In the genomic region with DNA sequence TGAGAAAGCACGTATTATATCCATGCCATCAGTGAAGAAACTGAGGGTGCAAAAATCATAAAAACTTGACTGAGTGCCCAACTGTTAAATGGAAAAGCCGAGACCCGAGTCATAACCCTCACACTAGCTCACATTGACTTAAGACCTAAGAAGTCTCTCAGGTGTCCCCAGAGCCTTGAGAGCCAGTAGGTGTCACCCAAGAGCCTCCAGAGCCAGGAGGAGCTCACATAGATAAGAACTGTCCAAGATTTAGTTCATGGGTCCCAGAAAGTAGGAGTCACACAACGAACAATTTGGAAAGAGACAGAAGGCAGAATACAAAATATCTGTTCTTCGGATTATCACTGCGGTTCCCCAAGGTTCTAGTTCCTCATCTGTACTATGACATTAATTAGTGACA, we compare ENCODE assay signal across 8 mouse cellular contexts. TPM values are rescaled to one million over a fixed set of nuclear protein-coding genes. Genes with fewer than 3 reads are reported as not detected.
DNase-seq lines count a peak whose midpoint lies in the region; ATAC-seq and TF ChIP-seq lines count a peak whose summit lies in the region.
"Had no signal": no experiment of that assay in that cellular context is flagged by ENCODE, and none has a peak within 500 bp of the region (broad histone marks: within the 10 kb centered on the region; RNA-seq: fewer than 3 reads in every experiment).

No protein-coding gene starts in this region.

- no peak overlapping the region for H3K9ac ChIP-seq in liver, adult 2 months (ENCODE audit: low read depth, low read length)
- H3K9ac ChIP-seq in liver, embryonic 12.5 days: no peak overlapping the region
- H3K9ac ChIP-seq in ES-E14 (ENCODE audit: insufficient read depth, low read depth, low read length, poor library complexity, severe bottlenecking): no peak overlapping the region
- no peak overlapping the region for H3K9ac ChIP-seq in lung, embryonic 14.5 days
- H3K9ac ChIP-seq: lung, embryonic 15.5 days had no signal

- TF ChIP-seq CTCF in liver, adult 2 months (IDR thresholded peaks at IDR 0.05; ENCODE audit: low read depth, low read length): peak; percentile 58
- TF ChIP-seq CTCF in lung, embryonic 14.5 days (IDR thresholded peaks at IDR 0.05; ENCODE audit: low read depth): peak; percentile 59

- H3K4me2 ChIP-seq in liver, embryonic 12.5 days: no peak overlapping the region
- H3K4me2 ChIP-seq in lung, embryonic 14.5 days: no peak overlapping the region
- H3K4me2 ChIP-seq: lung, embryonic 15.5 days had no signal

- in situ Hi-C loops in ES-E14 (cut with MboI; ENCODE audit: low sequenced_read_pairs in 2 of 2, unreplicated experiment in 2 of 2): no loop called here

- H3K27me3 ChIP-seq in liver, adult 2 months (ENCODE audit: control insufficient read depth, insufficient read depth, low read length): no peaks in the 10 kb centered on the region
- no peaks in the 10 kb centered on the region for H3K27me3 ChIP-seq in liver, embryonic 12.5 days (replicated peaks)
- H3K27me3 ChIP-seq in embryonic facial prominence, embryonic 10.5 days (replicated peaks; ENCODE audit: low read depth, poor library complexity, severe bottlenecking): no peaks in the 10 kb centered on the region
- no peaks in the 10 kb centered on the region for H3K27me3 ChIP-seq in lung, embryonic 14.5 days (ENCODE audit: insufficient read depth, low read length)
- H3K27me3 ChIP-seq: lung, embryonic 15.5 days had no signal

- H3K27ac ChIP-seq in liver, adult 2 months (replicated peaks; ENCODE audit: insufficient read depth, low read depth, low read length): no peak overlapping the region
- H3K27ac ChIP-seq in liver, embryonic 12.5 days: no peak overlapping the region
- no peak overlapping the region for H3K27ac ChIP-seq in ES-E14 (ENCODE audit: insufficient read depth, low read depth, low read length, poor library complexity, severe bottlenecking)
- H3K27ac ChIP-seq in embryonic facial prominence, embryonic 10.5 days (replicated peaks): no peak overlapping the region
- no peak overlapping the region for H3K27ac ChIP-seq in lung, embryonic 14.5 days (ENCODE audit: low read depth)
- H3K27ac ChIP-seq: lung, embryonic 15.5 days had no signal

- no peaks in the 10 kb centered on the region for H3K9me3 ChIP-seq in liver, embryonic 12.5 days (replicated peaks)
- no peaks in the 10 kb centered on the region for H3K9me3 ChIP-seq in ES-E14 (ENCODE audit: control insufficient read depth, insufficient read depth, low read depth, low read length)
- H3K9me3 ChIP-seq in embryonic facial prominence, embryonic 10.5 days: no peaks in the 10 kb centered on the region
- H3K9me3 ChIP-seq in lung, embryonic 14.5 days (ENCODE audit: low read depth, low read length): no peaks in the 10 kb centered on the region
- H3K9me3 ChIP-seq: lung, embryonic 15.5 days had no signal

- no peak overlapping the region for H3K4me3 ChIP-seq in liver, adult 2 months (ENCODE audit: insufficient read depth, low read depth, low read length)
- no peak overlapping the region for H3K4me3 ChIP-seq in liver, embryonic 12.5 days
- H3K4me3 ChIP-seq in ES-E14 (ENCODE audit: insufficient read depth in 1 of 2, low read depth in 1 of 2, low read length in 2 of 2, poor library complexity in 1 of 2, severe bottlenecking in 1 of 2): no peak overlapping the region
- no peak overlapping the region for H3K4me3 ChIP-seq in embryonic facial prominence, embryonic 10.5 days
- H3K4me3 ChIP-seq in lung, embryonic 14.5 days (ENCODE audit: low read depth, low read length): no peak overlapping the region
- H3K4me3 ChIP-seq: lung, embryonic 15.5 days had no signal

- DNase-seq in liver, adult 2 months (ENCODE audit: extremely low read depth, low read depth, low spot score): peak; percentile 36
- DNase-seq in ES-E14 (ENCODE audit: low read depth, low spot score): no peak
- DNase-seq in adrenal gland, postnatal 25 days: peak; percentile 34
- DNase-seq in embryonic facial prominence, embryonic 10.5 days (ENCODE audit: low spot score): peak; percentile 47
- peak; percentile 64 for DNase-seq in lung, embryonic 14.5 days

- H3K79me2 ChIP-seq in liver, adult 2 months (ENCODE audit: control insufficient read depth, insufficient read depth, low read length): no peaks in the 10 kb centered on the region

- WGBS in liver, adult 2 months: 60% methylated on average over 6 of the region's 6 CpGs
- 49% methylated on average over 6 of the region's 6 CpGs for WGBS in liver, embryonic 12.5 days (ENCODE audit: insufficient replicate concordance)
- 63% methylated on average over 6 of the region's 6 CpGs for WGBS in embryonic facial prominence, embryonic 10.5 days
- 55% methylated on average over 6 of the region's 6 CpGs for WGBS in lung, embryonic 14.5 days

- no peak for ATAC-seq in liver, embryonic 12.5 days
- ATAC-seq in lung, embryonic 14.5 days (ENCODE audit: insufficient read depth): no peak
- ATAC-seq in erythroblast, adult 5-6 weeks (replicated peaks; ENCODE audit: low FRiP score, poor library complexity, severe bottlenecking): no peak

- H3K36me3 ChIP-seq in liver, adult 2 months (ENCODE audit: control insufficient read depth, insufficient read depth, low read length): no peaks in the 10 kb centered on the region
- H3K36me3 ChIP-seq in liver, embryonic 12.5 days: no peaks in the 10 kb centered on the region
- no peaks in the 10 kb centered on the region for H3K36me3 ChIP-seq in ES-E14 (ENCODE audit: control insufficient read depth, insufficient read depth, low read length, poor library complexity, severe bottlenecking)
- H3K36me3 ChIP-seq in embryonic facial prominence, embryonic 10.5 days (replicated peaks): no peaks in the 10 kb centered on the region
- no peaks in the 10 kb centered on the region for H3K36me3 ChIP-seq in lung, embryonic 14.5 days (ENCODE audit: insufficient read depth)
- H3K36me3 ChIP-seq: lung, embryonic 15.5 days had no signal

- H3K4me1 ChIP-seq in liver, adult 2 months (ENCODE audit: control insufficient read depth, insufficient read depth, low read length): no peaks in the 10 kb centered on the region
- H3K4me1 ChIP-seq in liver, embryonic 12.5 days: no peaks in the 10 kb centered on the region
- H3K4me1 ChIP-seq in ES-E14 (ENCODE audit: control insufficient read depth in 2 of 2, insufficient read depth in 2 of 2, low read length in 2 of 2, poor library complexity in 1 of 2): peaks cover 0 to 4% of the 10 kb centered on the region in 2 experiments; a peak in 1 of 4 replicates
- peaks cover 11% of the 10 kb centered on the region; the same call in 1 of the 2 replicates for H3K4me1 ChIP-seq in embryonic facial prominence, embryonic 10.5 days
- H3K4me1 ChIP-seq in lung, embryonic 14.5 days (ENCODE audit: insufficient read depth): no peaks in the 10 kb centered on the region
- H3K4me1 ChIP-seq: lung, embryonic 15.5 days had no signal

- no peak for TF ChIP-seq POLR2A in liver, adult 2 months (IDR thresholded peaks at IDR 0.05; ENCODE audit: extremely low read depth, insufficient read depth, low read length)

TF ChIP-seq in ES-E14, 5 proteins besides CTCF, POLR2A, EP300 and RAD21:
- TF ChIP-seq ZC3H11A (IDR thresholded peaks at IDR 0.05; ENCODE audit: borderline replicate concordance, low read depth, low read length) (peak; percentile 86), ZNF384 (IDR thresholded peaks at IDR 0.05; ENCODE audit: low read depth, low read length) (no peak)

RNA-seq across cellular contexts. Expression of gene Lgi1, which starts 10.5 kb away (rescaled TPM):
- total RNA-seq in liver, adult 2 months (2014; rRNA removed): not detected in 2 replicates
- not detected in 2 replicates for polyA plus RNA-seq in liver, adult 2 months (2012; rRNA removed)
- 0.05 TPM in 1 of 2 replicates, not detected in the other for polyA plus RNA-seq in liver, embryonic 12.5 days (2016; fragmentation: Nextera tagmentation; extraction: Ambion mirVana)
- 0.18 and 0.53 TPM in 2 replicates for total RNA-seq in ES-E14 (2012; rRNA removed)
- 1.2 and 2.0 TPM in 2 replicates for total RNA-seq in adrenal gland, postnatal 25 days (2021)
- polyA plus RNA-seq in embryonic facial prominence, embryonic 10.5 days (2016; fragmentation: Nextera tagmentation; extraction: Ambion mirVana): 1.2 and 1.4 TPM in 2 replicates
- polyA plus RNA-seq in lung, embryonic 14.5 days (2014; fragmentation: Nextera tagmentation; extraction: Ambion mirVana): 0.15 TPM in 1 of 2 replicates, not detected in the other
- total RNA-seq in erythroblast, adult 5-6 weeks (2015; ENCODE audit: low replicate concordance): 0.21 TPM in 1 of 2 replicates, not detected in the other
- not detected in 2 replicates for total RNA-seq in erythroblast, adult 5-6 weeks (2017; ENCODE audit: low replicate concordance)

RNA-seq across cellular contexts. Expression of gene Fra10ac1, which starts 29.8 kb away (rescaled TPM):
- 8.2 and 11.9 TPM in 2 replicates for total RNA-seq in liver, adult 2 months (2014; rRNA removed)
- polyA plus RNA-seq in liver, adult 2 months (2012; rRNA removed): 4.2 TPM in 2 replicates
- polyA plus RNA-seq in liver, embryonic 12.5 days (2016; fragmentation: Nextera tagmentation; extraction: Ambion mirVana): 23.5 and 25.4 TPM in 2 replicates
- total RNA-seq in ES-E14 (2012; rRNA removed): 12.2 and 14.8 TPM in 2 replicates
- total RNA-seq in adrenal gland, postnatal 25 days (2021): 19.0 and 22.8 TPM in 2 replicates
- polyA plus RNA-seq in embryonic facial prominence, embryonic 10.5 days (2016; fragmentation: Nextera tagmentation; extraction: Ambion mirVana): 44.1 and 44.6 TPM in 2 replicates
- 32.4 and 33.5 TPM in 2 replicates for polyA plus RNA-seq in lung, embryonic 14.5 days (2014; fragmentation: Nextera tagmentation; extraction: Ambion mirVana)
- 6.3 and 7.3 TPM in 2 replicates for total RNA-seq in erythroblast, adult 5-6 weeks (2015; ENCODE audit: low replicate concordance)
- 4.5 and 6.1 TPM in 2 replicates for total RNA-seq in erythroblast, adult 5-6 weeks (2017; ENCODE audit: low replicate concordance)
